Mouse (Mus musculus) urinary bladder, postnatal 36 days (tissue): Measurements from ENCODE around the gene Ksr1.

Experiments used
- DNase-seq, 2 experiments: peaks; one replicate each; pipeline ENCODE4 v3.0.0; 2022; ENCODE audit warnings: low spot score in 2 of 2, mixed read lengths in 1 of 2

Ksr1 gene

GRCm38 (mm10) chr11:79094727-79095126, 51.5 kb downstream of the Ksr1 start:
- peak; percentile 37 to 54 for DNase-seq

- DNase-seq, result no peak
These were observed 52.1 kb downstream of the Ksr1 start for GRCm38 (mm10) chr11:79093986-79094695.

DNA sequence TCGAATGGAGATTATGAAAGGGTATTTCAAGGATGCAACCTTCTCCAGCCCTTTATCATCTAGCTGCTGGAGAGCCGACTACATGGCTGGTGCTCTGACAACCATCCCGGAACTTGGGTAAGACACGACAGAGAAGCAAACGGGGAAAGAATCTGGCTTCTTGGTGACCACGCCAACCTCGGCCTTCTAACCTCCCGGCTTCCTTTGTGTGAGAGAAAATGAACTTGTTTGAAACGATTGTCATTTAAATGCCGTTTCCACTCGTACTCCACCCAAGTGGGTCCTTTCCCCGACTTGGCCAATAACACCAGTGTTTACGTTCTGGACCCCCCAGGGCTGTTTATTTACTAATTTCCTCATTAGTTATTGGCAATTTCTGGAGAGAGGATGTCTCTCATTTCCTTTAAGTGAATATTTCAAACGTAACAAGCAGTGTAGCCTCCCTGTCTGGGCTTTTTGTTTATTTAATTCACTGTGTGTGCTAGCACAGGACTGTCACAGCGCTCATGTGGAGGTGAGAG, 52.8 kb downstream of the Ksr1 start:
- DNase-seq, result no peak

DNA sequence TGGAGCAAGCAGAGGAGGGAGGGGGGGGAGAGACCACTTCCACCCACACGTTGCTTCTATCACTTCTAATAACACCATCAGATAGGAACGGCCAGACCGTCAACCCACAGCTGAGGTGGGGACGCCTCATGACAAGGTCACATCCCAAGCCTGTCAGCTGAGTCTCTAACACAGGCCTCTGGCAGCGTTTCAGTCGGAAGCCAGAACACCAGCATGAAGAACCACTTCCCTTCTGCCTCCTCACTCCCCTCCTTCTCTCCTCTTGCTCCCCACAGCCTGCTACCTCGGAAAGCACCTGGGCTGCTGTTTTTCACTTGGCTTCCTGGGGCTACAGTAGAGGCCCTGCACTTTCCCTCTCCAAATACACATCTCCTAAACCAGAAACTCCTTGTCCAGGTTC, 53.4 kb downstream of the Ksr1 start:
- DNase-seq, result no peak

GRCm38 (mm10) chr11:79092245-79092644, 54.0 kb downstream of the Ksr1 start:
- DNase-seq, result no peak

GRCm38 (mm10) chr11:79089756-79090155, 56.5 kb downstream of the Ksr1 start:
- no peak for DNase-seq

DNA sequence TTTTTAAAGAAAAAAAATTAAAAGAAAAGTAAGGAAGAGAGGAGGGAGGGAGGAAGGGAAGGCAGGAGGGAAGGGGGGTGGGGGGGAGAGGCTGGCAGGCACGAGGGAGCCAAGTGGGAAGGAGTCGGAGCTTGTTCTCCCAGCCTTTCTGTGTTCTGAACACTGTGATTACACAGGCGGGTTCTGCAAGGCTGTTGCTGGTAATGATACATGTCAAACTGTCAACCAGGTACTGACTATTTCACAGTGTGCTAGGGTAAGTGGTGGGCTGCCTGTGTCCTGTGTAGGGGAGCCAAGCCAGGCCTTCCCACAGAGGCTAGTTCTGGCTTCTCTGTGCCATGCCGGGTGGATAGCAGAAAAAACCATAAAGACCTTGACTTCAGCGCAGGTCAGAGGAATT, 57.2 kb downstream of the Ksr1 start:
- DNase-seq, result no peak

DNA sequence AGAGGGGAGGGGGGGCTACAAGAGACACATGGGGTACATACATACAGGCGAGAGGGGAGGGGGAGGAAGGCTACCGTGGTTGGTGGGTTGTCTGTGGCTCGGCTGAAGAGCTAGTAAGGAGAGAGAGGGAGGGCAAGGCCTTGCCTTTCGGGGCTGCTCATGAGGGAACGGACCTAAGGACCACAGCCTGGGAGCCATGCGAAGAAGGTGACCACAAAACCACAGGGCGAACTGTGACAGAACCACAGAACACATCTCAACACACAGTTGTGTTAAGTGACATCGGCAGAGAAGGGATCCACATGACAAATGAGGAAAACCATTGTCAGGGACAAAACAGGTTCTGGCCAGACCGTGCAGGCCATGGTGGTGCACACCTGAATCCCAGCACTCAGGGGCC, 57.9 kb downstream of the Ksr1 start:
- DNase-seq, result no peak

- DNase-seq, result no peak
These were observed 58.4 kb downstream of the Ksr1 start for GRCm38 (mm10) chr11:79087731-79088311.

DNA sequence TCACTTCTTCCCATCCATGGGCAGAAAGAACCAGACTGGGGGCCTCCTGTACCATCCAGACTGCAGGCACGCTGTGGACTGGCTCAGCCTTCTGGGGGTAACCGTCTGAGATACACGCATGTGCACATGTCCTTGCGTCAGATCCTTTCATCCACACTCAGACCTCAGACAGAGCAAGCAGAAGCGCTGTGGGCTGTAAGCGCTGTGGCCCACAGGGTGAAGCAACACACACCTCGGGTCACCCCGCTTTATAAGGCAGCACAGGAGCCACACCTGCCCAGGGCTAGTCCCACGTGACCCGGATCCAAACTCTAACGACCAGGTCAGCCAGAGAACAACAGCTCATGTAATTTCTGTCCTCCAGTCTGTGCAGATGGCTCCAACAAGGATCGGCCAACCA, 59.4 kb downstream of the Ksr1 start:
- no peak for DNase-seq

DNA sequence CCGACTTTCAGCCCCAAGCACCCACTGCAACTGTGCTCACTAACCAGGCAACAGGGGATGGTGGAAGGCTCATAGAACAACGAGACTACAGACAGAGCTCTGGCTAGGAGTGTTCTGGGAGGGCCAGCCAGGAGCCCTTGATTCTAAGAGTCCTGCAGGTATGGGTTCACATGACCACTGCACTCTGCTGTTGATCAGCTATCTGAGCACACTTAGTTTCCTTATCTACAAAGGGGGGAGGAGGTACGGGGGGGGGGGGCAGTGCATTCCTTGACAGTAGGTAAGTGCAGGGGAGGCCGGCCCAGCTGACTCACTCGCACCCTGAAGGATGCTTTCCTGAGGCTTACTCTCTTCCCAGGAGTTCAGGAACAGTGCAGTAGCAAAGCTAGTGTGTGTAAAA, 61.1 kb downstream of the Ksr1 start:
- no peak for DNase-seq

- DNase-seq, result peak in 1 of 2 experiments; percentile 34
These were observed 63.2 kb downstream of the Ksr1 start for GRCm38 (mm10) chr11:79083018-79083441.

GRCm38 (mm10) chr11:79080965-79081891, 65.0 kb downstream of the Ksr1 start:
- peak; percentile 30 to 77 for DNase-seq

DNA sequence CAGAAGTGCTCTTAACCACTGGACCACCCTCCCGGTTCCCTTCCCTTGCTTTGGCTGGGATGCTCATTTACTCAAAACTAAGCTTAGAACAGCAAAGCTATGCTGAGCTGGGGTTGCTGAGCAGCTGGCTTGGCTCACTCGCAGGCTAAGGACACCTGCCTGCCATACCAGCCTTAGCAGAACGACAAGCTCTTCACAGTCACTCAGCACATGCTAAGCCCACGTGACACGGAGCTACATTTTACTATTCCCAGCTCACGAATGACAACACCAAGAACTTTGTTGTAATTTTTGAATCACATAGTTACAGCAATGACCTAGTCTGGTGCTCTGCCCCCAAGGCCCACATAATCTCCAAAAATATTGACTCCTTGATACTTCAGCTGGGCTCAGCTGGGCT, 66.1 kb downstream of the Ksr1 start:
- DNase-seq, result no peak

DNA sequence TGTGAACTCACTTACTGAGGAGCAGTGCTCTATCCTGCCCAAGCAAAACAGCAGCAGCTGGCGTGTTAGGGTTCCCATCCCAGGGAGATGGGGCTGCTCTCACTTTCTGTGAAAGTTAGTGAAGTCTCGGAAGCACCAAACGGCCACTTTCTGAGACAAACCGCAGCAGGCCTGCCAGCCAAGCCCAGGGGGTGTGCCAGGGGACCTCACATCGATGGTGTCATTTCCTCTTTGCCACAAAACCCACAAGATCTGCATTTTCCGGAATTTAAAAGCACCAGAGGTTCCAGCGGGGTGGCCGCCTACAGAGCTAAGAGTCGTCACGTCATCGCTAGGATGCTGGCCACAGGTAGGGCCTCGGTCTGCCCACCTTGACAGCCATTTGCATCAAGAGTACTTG, 69.7 kb downstream of the Ksr1 start:
- no peak for DNase-seq

DNA sequence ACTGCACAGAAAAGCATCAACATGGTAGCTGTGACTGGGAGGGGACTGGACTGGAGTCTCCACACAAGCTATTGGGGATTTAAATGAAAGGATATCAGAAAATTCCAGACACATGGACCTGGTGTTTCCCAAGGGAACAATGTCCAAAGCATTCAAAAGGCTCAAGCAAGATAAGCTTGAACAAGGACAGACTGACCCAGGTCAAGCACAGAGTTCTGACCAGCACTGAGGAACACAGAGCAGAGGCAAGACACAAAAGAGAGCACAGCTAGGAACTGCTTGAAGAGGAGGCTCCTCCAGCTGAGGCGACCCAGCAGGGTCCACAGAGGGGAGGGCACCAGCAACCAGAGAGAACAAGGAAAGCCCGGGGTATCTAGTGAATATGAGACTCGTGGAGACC, 71.2 kb downstream of the Ksr1 start:
- DNase-seq, result no peak

DNA sequence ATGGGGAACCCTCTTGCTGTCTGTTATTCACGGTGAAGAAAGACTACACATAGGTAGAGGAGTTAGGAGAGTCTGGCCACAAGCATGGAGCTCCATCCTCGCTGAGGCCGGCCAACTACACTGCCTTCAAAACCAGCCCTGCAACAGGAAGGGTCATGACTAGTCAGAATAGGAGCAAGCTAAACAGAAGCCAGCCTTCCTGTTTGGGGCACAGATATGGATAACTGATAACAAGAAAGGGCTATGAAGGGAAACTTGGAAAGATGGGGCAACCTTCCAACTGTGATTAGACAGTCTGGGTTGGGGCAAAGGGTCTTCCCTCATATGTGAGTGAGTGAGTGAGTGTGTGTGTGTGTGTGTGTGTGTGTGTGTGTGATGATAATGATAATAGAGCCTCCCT, 71.6 kb downstream of the Ksr1 start:
- DNase-seq, result no peak

DNA sequence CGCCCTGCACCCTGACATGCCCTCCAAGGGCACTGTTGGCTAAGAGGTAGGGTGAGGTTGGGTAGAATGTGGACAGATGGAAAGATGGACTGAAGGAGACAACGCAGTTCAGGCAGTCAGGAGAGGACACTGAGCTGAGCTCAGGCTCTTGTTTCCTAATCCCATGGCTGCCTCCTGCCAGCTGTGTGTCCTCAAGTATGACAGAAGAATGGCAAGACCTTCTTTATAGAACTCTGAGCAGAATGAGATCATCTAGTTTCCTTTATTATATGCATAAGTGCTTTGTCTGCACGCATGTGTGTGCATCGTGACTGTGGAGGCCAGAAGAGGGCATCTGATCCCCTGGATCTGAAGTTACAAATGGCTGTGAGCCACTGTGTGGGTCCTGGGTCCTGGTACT, 72.6 kb downstream of the Ksr1 start:
- DNase-seq, result no peak

GRCm38 (mm10) chr11:79072108-79072507, 74.1 kb downstream of the Ksr1 start:
- DNase-seq, result no peak

DNA sequence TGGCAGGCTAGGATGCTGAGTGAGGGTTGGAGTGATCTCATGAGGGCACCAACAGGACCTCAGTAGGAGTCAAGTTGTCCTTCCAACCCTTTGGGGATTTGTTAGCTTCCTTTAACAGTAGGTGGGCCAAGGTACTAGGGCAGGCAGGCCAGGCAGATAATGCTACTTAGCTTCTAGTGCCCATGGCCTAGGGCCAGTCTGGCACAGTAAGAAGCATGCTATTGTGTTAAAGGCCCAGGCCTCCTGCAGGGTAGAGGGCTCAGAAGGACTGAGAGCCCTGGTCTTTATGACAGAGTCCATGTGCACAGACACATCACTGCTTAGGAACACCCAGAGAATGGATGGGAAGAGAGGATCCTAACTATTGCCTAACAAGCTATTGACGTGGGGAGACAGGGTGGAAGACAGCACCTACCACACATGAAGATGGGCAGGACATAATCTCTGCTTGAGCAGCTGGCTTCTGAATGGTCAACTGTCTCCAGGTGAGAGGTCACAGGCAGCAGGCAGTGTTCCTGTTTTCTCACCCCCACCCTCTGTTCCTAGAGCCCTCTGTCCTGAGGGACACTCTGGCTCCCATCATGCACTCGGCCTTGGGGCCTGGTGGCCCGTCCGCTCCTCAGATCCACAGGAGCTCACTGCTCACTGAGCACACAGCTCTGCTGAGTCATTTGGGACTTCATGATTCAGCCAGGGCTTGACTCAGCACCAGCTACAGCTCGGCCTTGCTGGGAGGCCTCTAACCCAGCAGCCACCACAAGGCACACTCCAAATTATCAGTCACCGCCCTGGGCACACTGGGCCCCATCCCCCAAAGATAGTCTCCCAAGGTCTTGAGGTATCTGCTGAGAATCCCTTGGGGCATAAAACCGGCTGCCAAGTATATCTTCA, 74.9 kb downstream of the Ksr1 start:
- peak in 1 of 2 experiments; percentile 36 for DNase-seq

DNA sequence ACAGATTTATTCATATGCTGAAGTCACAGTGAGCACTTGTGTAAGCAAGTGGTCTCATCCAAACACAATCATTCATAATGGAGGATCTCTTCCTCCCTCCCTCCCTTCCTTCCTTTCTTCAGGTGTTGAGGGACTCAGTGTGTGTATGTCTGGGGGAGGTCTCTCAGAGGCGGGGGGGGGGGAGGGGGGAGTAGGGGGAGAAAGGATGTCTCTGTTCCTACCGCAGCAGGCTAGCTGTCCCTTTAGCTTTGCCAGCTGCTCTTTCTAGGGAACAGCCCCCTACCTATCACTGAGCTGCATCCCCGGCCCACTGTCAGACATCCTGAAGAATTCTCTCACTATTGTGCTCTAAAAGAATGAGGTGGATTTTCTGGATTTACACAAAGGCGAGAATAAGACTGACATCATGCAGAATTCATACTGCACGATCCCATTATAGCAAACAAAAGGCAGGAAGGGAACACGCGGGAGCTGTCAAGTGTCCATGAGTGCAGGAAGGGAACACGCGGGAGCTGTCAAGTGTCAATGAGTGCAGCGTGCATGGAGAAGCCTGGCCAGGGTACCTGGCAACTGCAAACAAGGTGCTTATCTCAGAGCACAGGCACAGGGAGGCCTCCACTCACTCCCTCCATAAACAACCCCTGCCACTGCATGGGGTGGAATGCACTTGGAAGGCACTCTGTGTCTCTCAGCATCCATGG, 76.6 kb downstream of the Ksr1 start:
- no peak for DNase-seq
